Mouse (Mus musculus) megakaryocyte progenitor cell, adult 5-6 weeks (primary cell): ENCODE measurements around the gene Gon7. TPM values are rescaled to one million over a fixed set of nuclear protein-coding genes. Genes with fewer than 3 reads are reported as not detected.

Source experiments
- ATAC-seq: replicated peaks from 2 replicates; pipeline ENCODE4 v1.8.0; 2016; ENCODE audit warnings: mild to moderate bottlenecking, moderate TSS enrichment, inconsistent platforms; ENCODE audit not compliant: poor library complexity
- total RNA-seq, 2 experiments: library from RNA; stranded (forward) in 1 of 2; stranded (reverse) in 1 of 2; fragments of 157-497, 149-512 nt in 1 of 2; fragments of 200-1000 nt in 1 of 2; gene quantifications; 2 replicates each; pipeline versions ENCODE4 v1.2.3 to v1.2.4; 2015 to 2017

Gon7 gene
- total RNA-seq, 2 experiments from 2014 or later: 17.5 to 19.6 TPM

DNA sequence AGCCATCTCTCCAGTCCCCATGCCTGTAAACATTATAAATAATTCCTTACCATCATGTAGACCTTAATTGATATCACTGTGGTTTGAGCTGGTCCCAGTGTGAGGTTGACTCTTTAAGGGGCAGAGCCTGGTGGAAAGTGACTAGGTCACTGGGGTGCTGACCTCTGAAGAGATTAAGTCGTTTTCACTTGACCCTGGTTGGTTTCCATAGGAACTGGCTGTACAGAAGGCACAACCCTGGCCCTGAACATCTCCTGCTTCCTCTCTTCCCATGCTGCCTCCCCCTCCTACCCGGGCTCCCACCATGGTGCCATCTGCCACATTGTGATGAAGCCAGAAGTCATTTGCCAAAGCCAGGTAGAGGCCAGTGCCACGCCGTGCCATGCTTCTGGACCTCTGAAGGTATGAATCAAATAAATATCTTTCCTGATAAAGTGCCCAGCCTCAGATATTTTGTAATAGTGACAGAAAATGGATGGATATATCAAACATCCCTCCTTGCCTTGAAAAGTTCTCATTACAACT, 46.7 kb downstream of the Gon7 start:
- no peak for ATAC-seq

DNA sequence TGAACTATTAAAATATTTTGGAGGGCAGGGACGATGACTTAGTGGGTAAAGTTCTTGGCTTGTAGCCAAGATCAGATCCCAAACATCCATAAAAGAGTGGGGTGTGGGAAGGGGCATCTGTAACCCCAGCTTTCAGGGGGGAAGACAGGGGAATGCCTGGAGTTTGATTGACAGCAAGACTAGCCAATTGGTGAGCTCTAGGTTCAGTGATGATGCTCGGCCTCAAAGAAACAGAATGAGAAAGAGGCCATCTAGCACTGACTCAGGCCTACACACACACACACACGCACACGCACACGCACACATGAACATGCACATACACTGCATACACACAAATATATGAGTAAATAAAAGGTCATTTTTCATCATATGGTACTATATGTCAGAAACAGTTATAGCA, 47.7 kb downstream of the Gon7 start:
- ATAC-seq: no peak

DNA sequence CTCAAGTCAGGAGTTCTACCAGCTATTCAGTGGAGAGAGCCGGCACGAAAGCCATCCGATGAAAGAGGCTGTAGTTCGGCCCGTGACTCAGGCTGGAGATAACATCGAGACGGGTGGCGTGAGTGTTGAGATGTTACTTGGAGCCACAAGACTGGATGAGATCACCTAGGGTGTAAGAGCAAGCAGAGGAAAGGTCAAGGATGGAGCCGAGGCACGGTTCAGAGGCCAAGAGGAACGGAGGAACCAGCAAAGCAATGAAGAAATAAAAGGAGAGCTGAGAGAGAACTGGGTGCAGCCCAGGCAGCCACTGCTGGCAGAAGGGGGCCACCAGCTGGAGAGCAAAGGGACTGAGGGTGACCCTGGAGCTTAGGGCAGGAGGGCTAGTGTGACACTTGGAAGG, 49.4 kb downstream of the Gon7 start:
- no peak for ATAC-seq

DNA sequence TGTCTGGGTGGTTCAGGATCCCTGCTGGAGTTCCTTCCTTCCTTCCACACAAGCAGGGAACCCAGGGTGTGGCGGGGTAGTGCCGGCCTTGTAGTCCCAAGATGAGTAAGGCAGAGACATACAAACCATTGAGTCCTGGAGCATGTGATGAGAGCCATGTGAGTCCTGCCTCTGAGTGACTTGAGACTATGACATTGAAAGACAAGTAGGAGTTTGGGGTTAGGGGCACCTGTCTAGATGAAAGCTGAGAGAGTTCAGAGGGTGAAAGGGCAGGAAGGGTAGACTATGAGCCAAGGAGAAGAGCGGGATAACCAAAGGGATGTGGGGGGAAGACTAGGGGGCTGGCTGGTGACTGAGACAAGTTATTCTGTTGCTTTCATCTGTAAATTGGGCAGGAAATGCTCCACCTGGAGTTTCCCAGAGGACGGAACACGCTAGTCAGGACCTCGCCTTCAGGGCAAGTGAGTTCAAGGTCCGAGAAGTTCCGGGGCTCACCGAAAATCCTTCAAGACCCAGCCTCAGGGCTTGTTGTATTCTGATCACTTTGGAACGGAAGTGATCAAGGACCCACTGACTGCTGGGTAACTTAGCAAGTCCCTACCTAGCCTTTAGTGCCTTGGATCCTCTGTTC, 50.7 kb downstream of the Gon7 start:
- no peak for ATAC-seq

DNA sequence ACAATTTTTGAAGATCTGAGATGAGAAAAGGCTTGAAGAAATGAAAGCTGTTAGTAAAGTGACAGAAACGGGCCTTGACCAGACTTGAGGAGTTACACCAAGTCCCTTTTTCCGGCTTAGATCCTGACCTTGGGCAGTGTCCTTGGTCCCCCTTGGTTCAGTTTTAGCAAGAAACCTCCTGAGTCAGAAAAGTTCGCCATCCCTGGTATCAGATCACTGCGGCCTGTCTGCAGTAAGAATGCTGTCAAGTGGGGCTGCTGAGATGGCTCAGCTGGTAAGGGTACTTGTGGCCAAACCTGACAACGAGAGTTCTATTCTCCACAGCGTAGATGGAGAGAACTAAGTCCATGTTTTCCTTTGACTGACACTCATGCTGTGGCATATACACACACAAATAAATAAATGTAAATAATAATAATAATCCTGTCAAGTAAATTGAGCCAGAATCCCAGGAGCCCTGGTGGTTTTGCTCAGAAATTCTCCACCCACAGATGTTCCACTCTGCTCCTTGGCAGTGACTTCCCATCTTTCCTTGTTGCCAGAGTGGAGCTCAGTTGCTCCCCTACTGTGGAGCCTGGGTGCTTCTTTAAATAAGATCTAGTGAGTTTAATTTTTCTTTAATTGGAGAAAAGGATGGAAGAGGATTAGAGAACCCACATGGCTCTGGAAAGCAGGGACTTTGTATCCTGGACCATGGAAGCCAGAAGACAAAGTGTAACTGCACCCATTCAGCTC, 51.5 kb downstream of the Gon7 start:
- no peak for ATAC-seq

DNA sequence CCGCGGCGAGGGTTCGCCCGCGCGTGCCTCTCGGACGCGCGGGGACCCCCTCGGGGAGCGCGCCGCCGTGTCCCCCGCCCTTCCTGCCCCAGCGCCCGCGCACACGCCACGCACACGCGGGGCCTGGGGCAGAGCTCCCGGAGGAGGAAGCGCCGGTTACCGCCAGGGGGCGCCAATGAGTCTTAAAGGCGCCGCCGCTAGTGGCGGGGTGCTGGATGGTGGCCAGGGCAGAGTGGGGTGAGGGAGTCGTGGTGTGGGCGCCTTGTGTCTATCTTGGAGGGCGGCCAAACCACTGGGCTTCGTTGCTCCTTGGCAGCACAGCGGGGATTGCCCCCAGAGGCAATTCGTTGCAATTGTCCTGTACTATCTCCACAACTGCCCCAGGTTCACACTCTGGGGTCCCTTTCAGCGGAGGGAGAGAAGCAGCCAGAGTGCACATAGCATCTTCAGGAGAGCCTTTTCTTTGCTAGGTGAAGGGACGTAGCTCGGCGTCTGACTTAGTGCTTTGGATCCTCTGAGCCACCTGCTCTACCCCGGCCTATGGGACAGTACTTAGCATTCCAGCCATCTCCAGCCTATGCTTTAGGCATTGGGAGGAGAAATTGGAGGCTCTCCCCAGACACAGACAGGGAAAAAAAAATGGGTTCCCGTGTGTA, 52.3 kb downstream of the Gon7 start:
- ATAC-seq: peak; percentile 67

DNA sequence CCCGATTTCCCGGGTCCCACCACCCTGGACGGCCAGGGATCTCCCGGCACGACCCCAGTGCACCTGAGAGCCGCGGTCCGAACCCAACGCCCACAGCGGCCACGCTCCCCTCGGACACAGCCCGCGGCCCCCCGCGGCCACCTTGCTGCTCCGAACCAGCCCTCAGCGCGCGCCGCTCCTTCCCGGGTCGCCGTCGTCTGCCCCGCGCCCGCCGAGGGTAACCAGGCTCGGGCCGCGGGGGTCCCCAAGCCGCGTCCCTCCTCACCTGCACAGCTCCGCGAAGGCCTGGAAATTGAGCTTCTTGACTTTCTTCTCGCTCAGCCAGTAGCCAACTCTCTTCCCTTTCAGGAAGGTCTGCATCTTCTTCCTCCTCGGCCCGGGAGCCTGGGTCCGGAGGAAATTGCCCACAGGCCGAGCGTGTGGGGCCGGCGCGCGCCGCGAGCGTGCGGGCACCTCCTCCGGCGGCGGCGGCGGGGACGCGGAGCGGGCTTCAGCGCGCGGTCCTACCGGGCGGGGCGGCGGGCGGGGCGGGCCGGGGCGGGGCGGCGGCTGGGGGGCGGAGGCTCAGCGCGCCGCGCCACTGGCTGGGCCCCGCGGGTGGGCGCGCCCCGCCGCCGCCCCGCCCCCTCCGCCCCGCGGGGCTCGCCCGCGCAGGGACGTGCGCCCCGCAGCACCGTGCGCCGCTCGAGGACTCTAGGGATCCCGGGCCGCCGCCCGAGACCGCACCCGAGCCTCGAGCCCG, 53.0 kb downstream of the Gon7 start, which contains the start of gene Itpk1:
Gene Itpk1 (minus strand): TSS at position 474 of the 742 bp plus-strand sequence.
- ATAC-seq: peak; percentile 28

DNA sequence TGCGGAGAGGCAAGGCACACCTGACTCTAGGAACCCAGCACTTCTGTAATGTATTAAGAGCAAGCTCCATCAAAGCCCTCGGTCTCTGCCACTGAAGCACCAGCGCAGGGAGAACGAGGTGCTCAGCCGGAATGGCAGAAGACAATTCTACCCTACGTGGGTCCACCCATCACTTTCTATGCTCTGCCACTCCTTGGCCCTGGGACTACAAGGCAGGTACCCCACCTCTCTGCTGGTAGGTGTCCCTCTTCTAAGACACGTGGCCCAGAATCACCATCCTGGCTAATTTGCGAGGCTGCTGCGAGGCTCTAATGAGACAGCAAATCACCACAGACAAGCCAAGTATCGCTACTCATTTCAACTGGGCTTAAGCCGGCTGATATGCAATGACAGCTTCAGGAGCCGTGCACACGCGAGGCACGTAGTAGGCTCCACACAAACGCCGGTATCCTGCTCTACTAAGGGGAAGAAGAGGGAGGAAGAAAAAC, 53.6 kb downstream of the Gon7 start:
- ATAC-seq: 0 out of 2 replicates have a peak, but pooled peaks have one; percentile 2

DNA sequence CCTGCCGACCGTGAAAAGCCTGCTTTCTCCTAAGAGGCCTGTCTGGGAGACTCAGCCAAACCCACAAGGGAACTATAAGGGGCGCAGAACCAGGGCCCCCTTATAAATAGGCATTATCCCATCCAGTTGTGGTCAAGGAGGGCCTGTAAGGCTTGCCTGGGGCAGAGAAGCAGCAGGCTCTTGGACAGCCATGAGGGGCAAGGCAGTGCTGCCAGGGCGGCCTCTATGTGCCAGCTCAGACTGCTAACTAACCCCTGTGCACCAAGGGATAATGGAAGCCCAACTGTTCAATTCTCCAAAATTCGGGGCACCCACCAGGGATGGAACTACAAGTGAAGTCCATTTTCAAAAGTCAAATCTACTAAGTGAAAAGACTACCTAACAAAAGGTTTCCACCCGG, 54.2 kb downstream of the Gon7 start:
- no peak for ATAC-seq

Other genes with a start within 250 kb of the Gon7 start
- gene Chga, start 202.8 kb downstream of the Gon7 start, total RNA-seq (2015): not detected in 2 replicates
- gene Chga, start 202.8 kb downstream of the Gon7 start, total RNA-seq (2017): not detected in 2 replicates
- gene Itpk1, start 52.9 kb downstream of the Gon7 start, total RNA-seq (2015): 8.6 and 10.5 TPM in 2 replicates
- gene Itpk1, start 52.9 kb downstream of the Gon7 start, total RNA-seq (2017): 15.1 and 15.3 TPM in 2 replicates
- 8.0 and 13.3 TPM in 2 replicates for gene Moap1, start 14.1 kb downstream of the Gon7 start, total RNA-seq (2015)
- gene Moap1, start 14.1 kb downstream of the Gon7 start, total RNA-seq (2017): 2.7 and 10.3 TPM in 2 replicates
- gene Tmem251, start 14.0 kb downstream of the Gon7 start, total RNA-seq (2015): 8.0 and 10.6 TPM in 2 replicates
- 8.3 and 8.8 TPM in 2 replicates for gene Tmem251, start 14.0 kb downstream of the Gon7 start, total RNA-seq (2017)
- gene Gm28051, start within 50 bp of the Gon7 start, total RNA-seq (2015): not detected in 2 replicates
- not detected in 2 replicates for gene Gm28051, start within 50 bp of the Gon7 start, total RNA-seq (2017)
- gene Ubr7, start 164 bp upstream of the Gon7 start, total RNA-seq (2015): 29.3 and 32.4 TPM in 2 replicates
- gene Ubr7, start 164 bp upstream of the Gon7 start, total RNA-seq (2017): 47.7 and 55.2 TPM in 2 replicates
- 11.3 and 16.7 TPM in 2 replicates for gene Gm20604, start 869 bp upstream of the Gon7 start, total RNA-seq (2015)
- 10.2 and 11.4 TPM in 2 replicates for gene Gm20604, start 869 bp upstream of the Gon7 start, total RNA-seq (2017)
- 16.5 and 18.7 TPM in 2 replicates for gene Btbd7, start 120.7 kb upstream of the Gon7 start, total RNA-seq (2015)
- 17.2 and 20.0 TPM in 2 replicates for gene Btbd7, start 120.7 kb upstream of the Gon7 start, total RNA-seq (2017)
- gene Cox8c, start 141.5 kb upstream of the Gon7 start, total RNA-seq (2015): not detected in 2 replicates
- not detected in 2 replicates for gene Cox8c, start 141.5 kb upstream of the Gon7 start, total RNA-seq (2017)
- gene Unc79, start 191.1 kb upstream of the Gon7 start, total RNA-seq (2015): 0.02 TPM in 2 replicates
- gene Unc79, start 191.1 kb upstream of the Gon7 start, total RNA-seq (2017): under 0.01 TPM in 1 of 2 replicates, not detected in the other